Mouse (Mus musculus) MEL (cell line): Measurements from ENCODE around the gene Abcc4. TPM values are rescaled to one million over a fixed set of nuclear protein-coding genes. Genes with fewer than 3 reads are reported as not detected.
A peak's percentile ranks its signal among the peaks of the same experiment; 100 is the strongest.

ENCODE experiments used
- DNase-seq: peaks from one replicate; pipeline ENCODE4 v3.0.0; 2011; ENCODE audit warnings: low read depth, low spot score
- H3K27ac ChIP-seq: 2 replicates; pipeline ENCODE4 v1.5.1; 2012; ENCODE audit warnings: low read depth, mild to moderate bottlenecking, control low read depth, low read length, moderate library complexity; ENCODE audit not compliant: control insufficient read depth
- H3K27me3 ChIP-seq, 2 experiments: fragments of 150-350 bp in 1 of 2; sonication (generic) in 1 of 2; 2 replicates each; pipeline ENCODE4 v1.6.1; 2012; ENCODE audit warnings: low read length in 2 of 2, mild to moderate bottlenecking in 2 of 2, improper control_type of control experiment in 1 of 2, moderate library complexity in 1 of 2; ENCODE audit not compliant: insufficient read depth in 2 of 2, control insufficient read depth in 1 of 2
- H3K36me3 ChIP-seq, 2 experiments: 2 replicates each; pipeline ENCODE4 v1.6.1; 2012 to 2014; ENCODE audit warnings: low read length in 2 of 2, improper control_type of control experiment in 1 of 2, inconsistent platforms in 1 of 2, mild to moderate bottlenecking in 1 of 2; ENCODE audit not compliant: insufficient read depth in 2 of 2, control insufficient read depth in 1 of 2
- H3K4me1 ChIP-seq, 2 experiments: fragments of 150-350 bp in 1 of 2; sonication (generic) in 1 of 2; 2 replicates each; pipeline ENCODE4 v1.6.1; 2012; ENCODE audit warnings: low read length in 2 of 2, improper control_type of control experiment in 1 of 2, mild to moderate bottlenecking in 1 of 2; ENCODE audit not compliant: insufficient read depth in 2 of 2, control insufficient read depth in 1 of 2
- H3K4me3 ChIP-seq, 2 experiments: fragments of 150-350 bp in 1 of 2; sonication (generic) in 1 of 2; 2 replicates each; pipeline ENCODE4 v1.5.1; 2012; ENCODE audit warnings: low read depth in 2 of 2, low read length in 2 of 2, mild to moderate bottlenecking in 2 of 2, moderate library complexity in 2 of 2, control low read depth in 1 of 2, improper control_type of control experiment in 1 of 2; ENCODE audit not compliant: control insufficient read depth in 1 of 2, insufficient read depth in 1 of 2
- H3K79me2 ChIP-seq: 2 replicates; pipeline ENCODE4 v1.6.1; 2012; ENCODE audit warnings: mild to moderate bottlenecking, low read length, moderate library complexity; ENCODE audit not compliant: control insufficient read depth, poor library complexity, insufficient read depth
- H3K9ac ChIP-seq: 2 replicates; pipeline ENCODE4 v1.6.1; 2012; ENCODE audit warnings: low read depth, mild to moderate bottlenecking, control low read depth, low read length, moderate library complexity; ENCODE audit not compliant: control insufficient read depth, poor library complexity, severe bottlenecking
- H3K9me3 ChIP-seq: fragments of 150-350 bp; sonication (generic); replicated peaks from 2 replicates; pipeline ENCODE4 v1.6.1; 2012; ENCODE audit warnings: mild to moderate bottlenecking, low read length, improper control_type of control experiment, moderate library complexity; ENCODE audit not compliant: insufficient read depth
- CHD2 ChIP-seq: IDR thresholded peaks from 2 replicates; pipeline ENCODE4 v1.6.1; 2011; ENCODE audit warnings: low read length, improper control_type of control experiment
- ELF1 ChIP-seq: IDR thresholded peaks from 2 replicates; pipeline ENCODE4 v1.6.1; 2014; ENCODE audit warnings: low read depth, mild to moderate bottlenecking, inconsistent platforms, low read length, improper control_type of control experiment, moderate library complexity
- EP300 ChIP-seq, 2 experiments: IDR thresholded peaks; 2 replicates each; pipeline ENCODE4 v1.6.1; 2011; ENCODE audit warnings: improper control_type of control experiment in 2 of 2, low read length in 2 of 2, low read depth in 1 of 2, mild to moderate bottlenecking in 1 of 2
- ETS1 ChIP-seq: IDR thresholded peaks from 2 replicates; pipeline ENCODE4 v1.6.1; 2012; ENCODE audit warnings: low read depth, mild to moderate bottlenecking, inconsistent platforms, low read length, improper control_type of control experiment, moderate library complexity
- GABPA ChIP-seq: IDR thresholded peaks from 2 replicates; pipeline ENCODE4 v1.6.1; 2012; ENCODE audit warnings: low read depth, mild to moderate bottlenecking, inconsistent platforms, low read length, improper control_type of control experiment, moderate library complexity
- HCFC1 ChIP-seq: IDR thresholded peaks from 2 replicates; pipeline ENCODE4 v1.6.1; 2012; ENCODE audit warnings: low read depth, mild to moderate bottlenecking, inconsistent platforms, low read length, improper control_type of control experiment, moderate library complexity
- KAT2A ChIP-seq: conservative IDR thresholded peaks from 2 replicates; pipeline ENCODE4 v1.6.1; 2012; ENCODE audit warnings: low read depth, low read length, improper control_type of control experiment, inconsistent platforms
- MAFK ChIP-seq: IDR thresholded peaks from 2 replicates; pipeline ENCODE4 v1.6.1; 2011; ENCODE audit warnings: low read depth, mild to moderate bottlenecking, low read length, improper control_type of control experiment, borderline replicate concordance
- MEF2A ChIP-seq: IDR thresholded peaks from 2 replicates; pipeline ENCODE4 v1.6.1; 2014; ENCODE audit warnings: low read depth, mild to moderate bottlenecking, inconsistent platforms, low read length, improper control_type of control experiment; ENCODE audit not compliant: poor library complexity, insufficient replicate concordance, severe bottlenecking; ENCODE audit errors: extremely low read depth
- MYC ChIP-seq: IDR thresholded peaks from 2 replicates; pipeline ENCODE4 v1.6.1; 2011; ENCODE audit warnings: low read depth, mild to moderate bottlenecking, low read length, improper control_type of control experiment, moderate library complexity
- NRF1 ChIP-seq: IDR thresholded peaks from 2 replicates; pipeline ENCODE4 v1.6.1; 2014; ENCODE audit warnings: low read depth, mild to moderate bottlenecking, inconsistent platforms, low read length, improper control_type of control experiment, moderate library complexity; ENCODE audit not compliant: poor library complexity, insufficient read depth, severe bottlenecking
- POLR2AphosphoS2 ChIP-seq: IDR thresholded peaks from 2 replicates; pipeline ENCODE4 v1.6.1; 2011; ENCODE audit warnings: low read length, improper control_type of control experiment
- SMC3 ChIP-seq: IDR thresholded peaks from 2 replicates; pipeline ENCODE4 v1.6.1; 2011; ENCODE audit warnings: low read depth, low read length, improper control_type of control experiment
- USF1 ChIP-seq: IDR thresholded peaks from 2 replicates; pipeline ENCODE4 v1.6.1; 2014; ENCODE audit warnings: low read depth, mild to moderate bottlenecking, inconsistent platforms, low read length, improper control_type of control experiment, moderate library complexity
- USF2 ChIP-seq, 2 experiments: IDR thresholded peaks; 2 replicates each; pipeline ENCODE4 v1.6.1; 2011 to 2012; ENCODE audit warnings: improper control_type of control experiment in 2 of 2, low read length in 2 of 2, borderline replicate concordance in 1 of 2, inconsistent platforms in 1 of 2, low read depth in 1 of 2, mild to moderate bottlenecking in 1 of 2; ENCODE audit not compliant: insufficient read depth in 1 of 2
- ZC3H11A ChIP-seq: IDR thresholded peaks from 2 replicates; pipeline ENCODE4 v1.6.1; 2012; ENCODE audit warnings: low read depth, mild to moderate bottlenecking, inconsistent platforms, low read length, improper control_type of control experiment
- ZKSCAN1 ChIP-seq: IDR thresholded peaks from 2 replicates; pipeline ENCODE4 v1.6.1; 2012; ENCODE audit warnings: low read depth, mild to moderate bottlenecking, inconsistent platforms, low read length, improper control_type of control experiment, moderate library complexity
- ZMIZ1 ChIP-seq: IDR thresholded peaks from 2 replicates; pipeline ENCODE4 v1.6.1; 2012; ENCODE audit warnings: low read depth, mild to moderate bottlenecking, inconsistent platforms, low read length, improper control_type of control experiment, moderate library complexity
- ZNF384 ChIP-seq: IDR thresholded peaks from 2 replicates; pipeline ENCODE4 v1.6.1; 2012; ENCODE audit warnings: low read depth, mild to moderate bottlenecking, inconsistent platforms, low read length, improper control_type of control experiment
- polyA plus RNA-seq, 2 experiments: library from polyadenylated mRNA; stranded (reverse) in 1 of 2; unstranded in 1 of 2; fragments of >175 nt in 1 of 2; fragments of >200 nt in 1 of 2; gene quantifications; 2 replicates each; pipeline versions ENCODE4 v1.2.1 to v1.2.4; 2012; ENCODE audit warnings: low replicate concordance in 2 of 2, low read depth in 1 of 2; ENCODE audit not compliant: insufficient read length in 2 of 2, insufficient read depth in 1 of 2, missing spikeins in 1 of 2
- total RNA-seq: library from RNA; depleted of rRNA; stranded (reverse); fragments of 300-350 nt; gene quantifications from 2 replicates; pipeline ENCODE4 v1.2.3, GENCODE M21; 2012

Abcc4 gene
- total and polyA plus RNA-seq, 3 experiments, result 7.1 to 8.4 TPM; not detected in 1

DNA sequence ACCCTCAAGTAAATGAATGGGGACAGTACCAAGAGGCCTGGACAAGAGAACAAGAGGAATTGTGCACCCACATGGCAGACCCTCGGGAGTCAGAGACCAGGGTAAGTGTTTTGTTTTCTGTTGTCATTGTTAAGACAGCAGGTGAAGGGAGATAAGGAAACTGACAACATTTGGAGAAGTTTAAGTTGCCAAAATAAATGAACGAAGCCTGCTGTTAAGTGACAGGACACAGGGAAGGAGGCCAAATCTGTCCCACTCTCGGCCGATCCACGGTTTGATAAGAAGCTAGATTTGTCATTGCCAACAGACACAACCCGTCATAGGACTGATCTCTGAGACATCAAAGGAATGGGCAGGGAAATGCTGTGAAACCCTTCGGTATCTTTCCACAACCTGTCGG is 124.3 kb downstream of the Abcc4 start (continued):
- TF ChIP-seq EP300 (IDR thresholded peaks at IDR 0.05; ENCODE audit: low read depth in 1 of 2, low read length in 2 of 2), result peak; percentile 62 to 77
- no peak for TF ChIP-seq GABPA
- TF ChIP-seq ELF1, result no peak
- no peak for TF ChIP-seq USF2 (IDR thresholded peaks at IDR 0.05; ENCODE audit: borderline replicate concordance in 1 of 2, insufficient read depth in 1 of 2, low read depth in 1 of 2, low read length in 2 of 2)
- TF ChIP-seq ZMIZ1, result no peak
- no peak for TF ChIP-seq KAT2A
- no peak for TF ChIP-seq ZKSCAN1
- no peak for TF ChIP-seq CHD2
- TF ChIP-seq MEF2A, result no peak
- no peak for TF ChIP-seq ZC3H11A
- no peak for TF ChIP-seq USF1
- TF ChIP-seq MAFK, result no peak
- TF ChIP-seq NRF1, result no peak
- no peak for TF ChIP-seq HCFC1
- no peak for TF ChIP-seq SMC3
- no peak for TF ChIP-seq POLR2AphosphoS2
- TF ChIP-seq ETS1, result peak; percentile 76
- TF ChIP-seq ZNF384, result no peak
- TF ChIP-seq MYC, result no peak

- no peaks in the 10 kb centered on the region for H3K27me3 ChIP-seq
- DNase-seq, result no peak
- no peak overlapping the region for H3K9ac ChIP-seq
- H3K27ac ChIP-seq, result no peak overlapping the region
- no peaks in the 10 kb centered on the region for H3K9me3 ChIP-seq
- TF ChIP-seq MEF2A, result no peak
- no peak for TF ChIP-seq MAFK
- H3K4me3 ChIP-seq, result no peak overlapping the region
- H3K4me1 ChIP-seq, result peaks cover 0 to 4% of the 10 kb centered on the region in 2 experiments; a peak in 1 of 4 replicates
- H3K79me2 ChIP-seq, result no peaks in the 10 kb centered on the region
- peaks cover 0 to 9% of the 10 kb centered on the region in 2 experiments; a peak in 2 of 4 replicates for H3K36me3 ChIP-seq
Measured at GRCm38 (mm10) chr14:118579013-118579728, 126.8 kb downstream of the Abcc4 start.
